7 mouse cellular contexts compared by ENCODE assay signal in the genomic region with DNA sequence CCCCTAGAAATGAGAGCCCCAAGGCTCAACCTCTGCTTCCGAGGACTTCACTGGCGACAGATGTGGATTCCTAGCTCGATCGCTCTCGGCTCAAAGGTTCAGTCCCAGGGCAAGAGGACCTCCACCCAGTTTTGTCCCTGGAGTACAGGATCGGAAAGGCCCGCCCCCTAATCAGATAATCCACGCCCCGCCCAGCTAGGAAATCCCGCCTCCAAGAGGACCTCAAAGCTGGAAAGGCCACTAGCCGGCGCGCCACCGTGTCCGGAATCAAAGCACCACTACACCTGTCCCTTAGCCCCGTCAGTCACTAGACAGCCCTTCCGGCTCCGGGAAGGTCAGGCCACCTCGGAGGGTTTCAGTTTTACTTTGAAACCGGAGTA. TPM values are rescaled to one million over a fixed set of nuclear protein-coding genes. Genes with fewer than 3 reads are reported as not detected.
DNase-seq lines count a peak whose midpoint lies in the region; ATAC-seq lines count a peak whose summit lies in the region.

No protein-coding gene starts in this region.

- H3K9me3 ChIP-seq in megakaryocyte, embryonic 14.5 days: peaks cover 5% of the 10 kb centered on the region

- intact Hi-C loops in gastrocnemius, postnatal 14 days (cut with DNase I; ENCODE audit: low total_unique reads): no loop called here
- intact Hi-C loops in left cerebral cortex, postnatal 10 days (cut with DNase I): no loop called here

- ATAC-seq in inflammation-experienced regulatory T-cells, adult 6 months: peak; percentile 3

- peaks cover 4% of the 10 kb centered on the region for H3K27me3 ChIP-seq in megakaryocyte, embryonic 14.5 days (replicated peaks)

- H3K4me1 ChIP-seq in megakaryocyte, embryonic 14.5 days: peaks cover 28% of the 10 kb centered on the region

- peak; percentile 92 for DNase-seq in adrenal gland, postnatal 14 days
- DNase-seq in embryo, embryonic 10.5 days (ENCODE audit: low spot score): peak; percentile 93
- DNase-seq in gastrocnemius, postnatal 14 days: peak; percentile 88
- DNase-seq in left cerebral cortex, postnatal 10 days (ENCODE audit: extremely low spot score in 1 of 2, low spot score in 2 of 2): peak; percentile 58 to 90
- DNase-seq in right cerebral cortex, postnatal 14 days: peak; percentile 70

- peaks cover 43% of the 10 kb centered on the region for H3K36me3 ChIP-seq in megakaryocyte, embryonic 14.5 days (replicated peaks; ENCODE audit: low read length)

- H3K4me3 ChIP-seq in megakaryocyte, embryonic 14.5 days (replicated peaks): peak overlapping the region; percentile 98

RNA-seq across cellular contexts. Expression of gene Dnpep, which starts 0.9 kb away (rescaled TPM):
- total RNA-seq in adrenal gland, postnatal 14 days (2021): 92.5 and 101 TPM in 2 replicates
- total RNA-seq in gastrocnemius, postnatal 14 days (2021): 10 to 100 TPM; 52.7 to 54.6 TPM
- 10 to 100 TPM; 52.9 to 68.4 (median 62.8) TPM for polyA plus RNA-seq in inflammation-experienced regulatory T-cells, adult 6 months (2017; shearing (Covaris generic))
- total RNA-seq in left cerebral cortex, postnatal 10 days (2021): 10 to 100 TPM; 60.6 to 67.1 TPM
- polyA plus RNA-seq in megakaryocyte, embryonic 14.5 days (2012; ENCODE audit: insufficient read depth, low replicate concordance): 165 and 178 TPM in 2 replicates

RNA-seq across cellular contexts. Expression of gene Resp18, which starts 38.6 kb away (rescaled TPM):
- total RNA-seq in adrenal gland, postnatal 14 days (2021): 119 and 126 TPM in 2 replicates
- not detected for total RNA-seq in gastrocnemius, postnatal 14 days (2021)
- not detected for polyA plus RNA-seq in inflammation-experienced regulatory T-cells, adult 6 months (2017; shearing (Covaris generic))
- total RNA-seq in left cerebral cortex, postnatal 10 days (2021): 10 to 100 TPM; 72.5 to 81.7 TPM
- 0.26 TPM in 1 of 2 replicates, not detected in the other for polyA plus RNA-seq in megakaryocyte, embryonic 14.5 days (2012; ENCODE audit: insufficient read depth, low replicate concordance)

RNA-seq across cellular contexts. Expression of gene Des, which starts 43.3 kb away (rescaled TPM):
- total RNA-seq in adrenal gland, postnatal 14 days (2021): 19.8 and 26.9 TPM in 2 replicates
- 1,000 to 10,000 TPM; 1,553 to 1,562 TPM for total RNA-seq in gastrocnemius, postnatal 14 days (2021)
- under 1 TPM in 1 of 3 experiments, not detected in 2; 0.64 TPM for polyA plus RNA-seq in inflammation-experienced regulatory T-cells, adult 6 months (2017; shearing (Covaris generic))
- 1 to 10 TPM; 1.5 TPM for total RNA-seq in left cerebral cortex, postnatal 10 days (2021)
- polyA plus RNA-seq in megakaryocyte, embryonic 14.5 days (2012; ENCODE audit: insufficient read depth, low replicate concordance): 0.11 TPM in 1 of 2 replicates, not detected in the other

RNA-seq across cellular contexts. Expression of gene Ptprn, which starts 52.5 kb away (rescaled TPM):
- 46.5 and 57.2 TPM in 2 replicates for total RNA-seq in adrenal gland, postnatal 14 days (2021)
- total RNA-seq in gastrocnemius, postnatal 14 days (2021): under 1 TPM; 0.08 to 0.13 TPM
- under 1 TPM in 1 of 3 experiments, not detected in 2; 0.36 TPM for polyA plus RNA-seq in inflammation-experienced regulatory T-cells, adult 6 months (2017; shearing (Covaris generic))
- 100 to 1,000 TPM; 257 to 262 TPM for total RNA-seq in left cerebral cortex, postnatal 10 days (2021)
- polyA plus RNA-seq in megakaryocyte, embryonic 14.5 days (2012; ENCODE audit: insufficient read depth, low replicate concordance): 12.4 and 22.6 TPM in 2 replicates

RNA-seq across cellular contexts. Expression of gene Speg, which starts 58.2 kb away (rescaled TPM):
- 11.0 and 18.3 TPM in 2 replicates for total RNA-seq in adrenal gland, postnatal 14 days (2021)
- 100 to 1,000 TPM; 167 to 173 TPM for total RNA-seq in gastrocnemius, postnatal 14 days (2021)
- under 1 TPM in 1 of 3 experiments, not detected in 2; 0.34 TPM for polyA plus RNA-seq in inflammation-experienced regulatory T-cells, adult 6 months (2017; shearing (Covaris generic))
- total RNA-seq in left cerebral cortex, postnatal 10 days (2021): 100 to 1,000 TPM; 182 to 186 TPM
- 48.7 TPM in 1 of 2 replicates, not detected in the other for polyA plus RNA-seq in megakaryocyte, embryonic 14.5 days (2012; ENCODE audit: insufficient read depth, low replicate concordance)

Comparison
In these comparisons a context has a peak if more than half of its experiments do, and no peak if none do; other contexts are left out.
1. Peak in every context shown above with its lines: DNase-seq, ATAC-seq and H3K4me3 ChIP-seq.
2. RNA of gene Resp18, which starts 38.6 kb away (total RNA-seq): 119 to 126 TPM in adrenal gland, postnatal 14 days and 72.5 to 81.7 TPM in left cerebral cortex, postnatal 10 days; not detected in gastrocnemius, postnatal 14 days; every median in the first group is over 10 times any median in the second.
3. RNA of gene Des, which starts 43.3 kb away (total RNA-seq): 1,553 to 1,562 TPM in gastrocnemius, postnatal 14 days; 19.8 to 26.9 TPM in adrenal gland, postnatal 14 days and 1.5 TPM in left cerebral cortex, postnatal 10 days; every median in the first group is over 10 times any median in the second.